Mouse (Mus musculus): ENCODE measurements at regions not wholly inside any gene's neighbourhood (a gene's known extent, or its start where the extent isn't known, plus 50 kb on each side); places are given as distances from the start of the nearest gene placed in this dataset.

GRCm38 (mm10) chr7:39596403-39596802, 78.8 kb downstream of the Zfp619 start:
- no peak for DNase-seq

- no peak for DNase-seq
Observed at GRCm38 (mm10) chr7:39613767-39614166, 96.2 kb downstream of the Zfp619 start.

- DNase-seq = no peak
Observed at GRCm38 (mm10) chr7:39615092-39615491, 97.5 kb downstream of the Zfp619 start.

- DNase-seq = no peak
Observed at GRCm38 (mm10) chr7:39621796-39622195, 104.2 kb downstream of the Zfp619 start.

- DNase-seq = no peak
Observed at GRCm38 (mm10) chr7:39632836-39633235, 115.3 kb downstream of the Zfp619 start.

GRCm38 (mm10) chr7:39642333-39642732, 124.8 kb downstream of the Zfp619 start:
- no peak for DNase-seq

- no peak for DNase-seq
Observed at GRCm38 (mm10) chr7:39643323-39643722, 125.8 kb downstream of the Zfp619 start.

- no peak for DNase-seq
Observed at GRCm38 (mm10) chr7:39650483-39651102, 133.0 kb downstream of the Zfp619 start.

- DNase-seq = no peak
Observed at GRCm38 (mm10) chr7:39654563-39655286, 137.2 kb downstream of the Zfp619 start.

- peak; percentile 26 to 53 for DNase-seq
Observed at GRCm38 (mm10) chr7:39655287-39655652, 137.7 kb downstream of the Zfp619 start.

GRCm38 (mm10) chr7:39655709-39656397, 138.3 kb downstream of the Zfp619 start:
- no peak for DNase-seq

- DNase-seq = peak; percentile 43 to 62
Observed at GRCm38 (mm10) chr7:39659597-39659996, 142.0 kb downstream of the Zfp619 start.

- DNase-seq = no peak
Observed at GRCm38 (mm10) chr7:39675124-39675846, 157.7 kb downstream of the Zfp619 start.

GRCm38 (mm10) chr7:39675847-39676238, 158.3 kb downstream of the Zfp619 start:
- DNase-seq = no peak

- DNase-seq = no peak
Observed at GRCm38 (mm10) chr7:39680411-39680810, 162.8 kb downstream of the Zfp619 start.

GRCm38 (mm10) chr7:39696589-39696988, 179.0 kb downstream of the Zfp619 start:
- no peak for DNase-seq

GRCm38 (mm10) chr7:39701506-39701905, 183.9 kb downstream of the Zfp619 start:
- no peak for DNase-seq

- no peak for DNase-seq
Observed at GRCm38 (mm10) chr7:39705118-39706095, 187.8 kb downstream of the Zfp619 start.

GRCm38 (mm10) chr7:39706606-39707005, 189.0 kb downstream of the Zfp619 start:
- DNase-seq = peak in 1 of 2 experiments; percentile 1

GRCm38 (mm10) chr7:39716340-39717150, 199.0 kb downstream of the Zfp619 start:
- DNase-seq = no peak

- DNase-seq = no peak
Observed at GRCm38 (mm10) chr7:39727935-39728557, 210.5 kb downstream of the Zfp619 start.
